Mouse (Mus musculus): ENCODE measurements around the gene Flywch2.

GRCm38 (mm10) chr17:23790269-23791078 lies 4.6 kb upstream of the Flywch2 start, which contains the start of gene Srrm2:
- no peak for TF ChIP-seq CTCF (conservative IDR thresholded peaks at IDR 0.05; ENCODE audit: low read length)
- TF ChIP-seq POU5F1 (IDR thresholded peaks at IDR 0.05; ENCODE audit: borderline replicate concordance, low read length), result no peak

Measured in E14TG2a.4 (cell line).